Mouse (Mus musculus): ENCODE results near the gene Vgll2. TPM values are rescaled to one million over a fixed set of nuclear protein-coding genes. Genes with fewer than 3 reads are reported as not detected.

Vgll2 gene
- polyA plus RNA-seq (2014; fragmentation: Illumina TruSeq; extraction: RNeasy Lipid Tissue Mini Kit (QIAGEN cat#74804); ENCODE audit: low read depth, low replicate concordance), result not detected

DNA sequence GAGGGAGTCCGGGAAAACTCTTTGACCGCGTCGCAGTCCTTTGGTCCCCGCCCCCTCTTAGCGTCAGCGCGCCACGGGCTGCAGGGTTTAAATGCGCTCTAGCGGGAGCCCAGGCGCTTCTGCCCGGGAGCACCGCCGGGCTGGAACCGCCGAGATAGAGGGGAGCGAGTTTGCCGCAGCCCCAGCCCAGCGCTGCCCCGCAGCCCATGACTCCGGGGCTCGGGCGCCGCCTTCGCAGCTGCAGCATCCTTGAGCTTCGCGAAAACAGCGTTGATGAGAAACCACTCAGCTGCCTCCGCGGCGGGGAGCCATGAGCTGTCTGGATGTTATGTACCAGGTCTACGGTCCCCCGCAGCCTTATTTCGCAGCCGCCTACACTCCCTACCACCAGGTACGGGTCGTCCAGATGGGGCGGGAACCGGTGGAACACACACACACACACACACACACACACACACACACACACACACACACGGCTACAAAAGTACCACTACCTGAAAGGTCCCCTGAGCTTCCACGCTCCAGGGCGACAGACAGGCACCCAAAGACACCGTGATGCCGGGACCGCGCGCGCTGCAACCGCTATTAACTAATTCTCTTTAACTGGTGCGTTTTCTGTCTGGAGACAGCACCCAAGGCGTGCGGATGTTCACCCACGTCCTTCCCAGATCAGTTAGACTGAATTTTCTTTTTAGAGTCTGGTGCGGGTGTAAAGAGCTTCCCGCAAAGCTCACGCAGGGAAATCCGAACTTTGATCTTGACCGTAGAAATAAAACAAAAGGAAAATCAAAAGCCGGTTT is at the start of gene Vgll2:
TSS of gene Vgll2 (plus strand) at position 90 of the 800 bp plus-strand sequence.

Other genes with a start within 250 kb of the Vgll2 start
- 1.0 TPM for gene Ros1, start 172.7 kb downstream of the Vgll2 start, polyA plus RNA-seq (2014; fragmentation: Illumina TruSeq; extraction: RNeasy Lipid Tissue Mini Kit (QIAGEN cat#74804); ENCODE audit: low read depth, low replicate concordance)
- gene Dcbld1, start 211.1 kb downstream of the Vgll2 start, polyA plus RNA-seq (2014; fragmentation: Illumina TruSeq; extraction: RNeasy Lipid Tissue Mini Kit (QIAGEN cat#74804); ENCODE audit: low read depth, low replicate concordance), result 4.3 TPM

Data from testis, adult 10 weeks (tissue).